Mouse (Mus musculus): Measurements from ENCODE around the gene Olfr709-ps1. TPM values are rescaled to one million over a fixed set of nuclear protein-coding genes. Genes with fewer than 3 reads are reported as not detected.

The Olfr709-ps1 gene
- not detected for polyA plus RNA-seq (2014; fragmentation: Illumina TruSeq; extraction: RNeasy Lipid Tissue Mini Kit (QIAGEN cat#74804); ENCODE audit: low read depth, low replicate concordance)

GRCm38 (mm10) chr7:106932119-106932518 is at the start of gene Olfr709-ps1:
TSS of gene Olfr709-ps1 (minus strand) at chr7:106932219.

GRCm38 (mm10) chr7:106975353-106975752 is 43.3 kb upstream of the Olfr709-ps1 start, which contains the start of gene Olfr711:
TSS of gene Olfr711 (minus strand) at chr7:106975453.

GRCm38 (mm10) chr7:106963837-106964236 is 31.8 kb upstream of the Olfr709-ps1 start, which contains the start of gene Olfr6:
TSS of gene Olfr6 (minus strand) at chr7:106963937.

GRCm38 (mm10) chr7:106948212-106948611 is 16.2 kb upstream of the Olfr709-ps1 start, which contains the start of gene Olfr710:
TSS of gene Olfr710 (minus strand) at chr7:106948312.

GRCm38 (mm10) chr7:106907676-106908075 is 24.3 kb downstream of the Olfr709-ps1 start, which contains the start of gene Olfr1532-ps1:
TSS of gene Olfr1532-ps1 (plus strand) at chr7:106908001.

GRCm38 (mm10) chr7:106901141-106901540 is 30.9 kb downstream of the Olfr709-ps1 start, which contains the start of gene Olfr707:
TSS of gene Olfr707 (minus strand) at chr7:106901241.

GRCm38 (mm10) chr7:106888062-106888461 is 44.0 kb downstream of the Olfr709-ps1 start, which contains the start of gene Olfr706:
TSS of gene Olfr706 (minus strand) at chr7:106888162.

GRCm38 (mm10) chr7:106876791-106877190 is 55.2 kb downstream of the Olfr709-ps1 start, which contains the start of gene Olfr705:
TSS of gene Olfr705 (minus strand) at chr7:106876891.

Other genes starting within 250 kb of the Olfr709-ps1 start
- not detected for gene Olfr694, start 240.4 kb downstream of the Olfr709-ps1 start, polyA plus RNA-seq (2014; fragmentation: Illumina TruSeq; extraction: RNeasy Lipid Tissue Mini Kit (QIAGEN cat#74804); ENCODE audit: low read depth, low replicate concordance)
- not detected for gene Olfr695, start 215.8 kb downstream of the Olfr709-ps1 start, polyA plus RNA-seq (2014; fragmentation: Illumina TruSeq; extraction: RNeasy Lipid Tissue Mini Kit (QIAGEN cat#74804); ENCODE audit: low read depth, low replicate concordance)
- not detected for gene Olfr697, start 189.8 kb downstream of the Olfr709-ps1 start, polyA plus RNA-seq (2014; fragmentation: Illumina TruSeq; extraction: RNeasy Lipid Tissue Mini Kit (QIAGEN cat#74804); ENCODE audit: low read depth, low replicate concordance)
- not detected for gene Olfr698, start 176.8 kb downstream of the Olfr709-ps1 start, polyA plus RNA-seq (2014; fragmentation: Illumina TruSeq; extraction: RNeasy Lipid Tissue Mini Kit (QIAGEN cat#74804); ENCODE audit: low read depth, low replicate concordance)
- not detected for gene Olfr699, start 139.0 kb downstream of the Olfr709-ps1 start, polyA plus RNA-seq (2014; fragmentation: Illumina TruSeq; extraction: RNeasy Lipid Tissue Mini Kit (QIAGEN cat#74804); ENCODE audit: low read depth, low replicate concordance)
- gene Olfr700, start 123.4 kb downstream of the Olfr709-ps1 start, polyA plus RNA-seq (2014; fragmentation: Illumina TruSeq; extraction: RNeasy Lipid Tissue Mini Kit (QIAGEN cat#74804); ENCODE audit: low read depth, low replicate concordance), result not detected
- 0.55 TPM for gene Olfr701, start 118.1 kb downstream of the Olfr709-ps1 start, polyA plus RNA-seq (2014; fragmentation: Illumina TruSeq; extraction: RNeasy Lipid Tissue Mini Kit (QIAGEN cat#74804); ENCODE audit: low read depth, low replicate concordance)
- gene Olfr702, start 98.3 kb downstream of the Olfr709-ps1 start, polyA plus RNA-seq (2014; fragmentation: Illumina TruSeq; extraction: RNeasy Lipid Tissue Mini Kit (QIAGEN cat#74804); ENCODE audit: low read depth, low replicate concordance), result not detected
- not detected for gene Olfr703, start 88.9 kb downstream of the Olfr709-ps1 start, polyA plus RNA-seq (2014; fragmentation: Illumina TruSeq; extraction: RNeasy Lipid Tissue Mini Kit (QIAGEN cat#74804); ENCODE audit: low read depth, low replicate concordance)
- gene Olfr704, start 69.0 kb downstream of the Olfr709-ps1 start, polyA plus RNA-seq (2014; fragmentation: Illumina TruSeq; extraction: RNeasy Lipid Tissue Mini Kit (QIAGEN cat#74804); ENCODE audit: low read depth, low replicate concordance), result not detected
- not detected for gene Olfr705, start 55.3 kb downstream of the Olfr709-ps1 start, polyA plus RNA-seq (2014; fragmentation: Illumina TruSeq; extraction: RNeasy Lipid Tissue Mini Kit (QIAGEN cat#74804); ENCODE audit: low read depth, low replicate concordance)
- not detected for gene Olfr706, start 44.1 kb downstream of the Olfr709-ps1 start, polyA plus RNA-seq (2014; fragmentation: Illumina TruSeq; extraction: RNeasy Lipid Tissue Mini Kit (QIAGEN cat#74804); ENCODE audit: low read depth, low replicate concordance)
- gene Olfr707, start 31.0 kb downstream of the Olfr709-ps1 start, polyA plus RNA-seq (2014; fragmentation: Illumina TruSeq; extraction: RNeasy Lipid Tissue Mini Kit (QIAGEN cat#74804); ENCODE audit: low read depth, low replicate concordance), result not detected
- not detected for gene Olfr1532-ps1, start 24.2 kb downstream of the Olfr709-ps1 start, polyA plus RNA-seq (2014; fragmentation: Illumina TruSeq; extraction: RNeasy Lipid Tissue Mini Kit (QIAGEN cat#74804); ENCODE audit: low read depth, low replicate concordance)
- not detected for gene Olfr710, start 16.1 kb upstream of the Olfr709-ps1 start, polyA plus RNA-seq (2014; fragmentation: Illumina TruSeq; extraction: RNeasy Lipid Tissue Mini Kit (QIAGEN cat#74804); ENCODE audit: low read depth, low replicate concordance)
- gene Olfr6, start 31.7 kb upstream of the Olfr709-ps1 start, polyA plus RNA-seq (2014; fragmentation: Illumina TruSeq; extraction: RNeasy Lipid Tissue Mini Kit (QIAGEN cat#74804); ENCODE audit: low read depth, low replicate concordance), result not detected
- not detected for gene Olfr711, start 43.2 kb upstream of the Olfr709-ps1 start, polyA plus RNA-seq (2014; fragmentation: Illumina TruSeq; extraction: RNeasy Lipid Tissue Mini Kit (QIAGEN cat#74804); ENCODE audit: low read depth, low replicate concordance)
- not detected for gene Olfr2, start 73.9 kb upstream of the Olfr709-ps1 start, polyA plus RNA-seq (2014; fragmentation: Illumina TruSeq; extraction: RNeasy Lipid Tissue Mini Kit (QIAGEN cat#74804); ENCODE audit: low read depth, low replicate concordance)
- not detected for gene Olfr713, start 99.0 kb upstream of the Olfr709-ps1 start, polyA plus RNA-seq (2014; fragmentation: Illumina TruSeq; extraction: RNeasy Lipid Tissue Mini Kit (QIAGEN cat#74804); ENCODE audit: low read depth, low replicate concordance)
- gene Olfr714, start 138.8 kb upstream of the Olfr709-ps1 start, polyA plus RNA-seq (2014; fragmentation: Illumina TruSeq; extraction: RNeasy Lipid Tissue Mini Kit (QIAGEN cat#74804); ENCODE audit: low read depth, low replicate concordance), result not detected
- not detected for gene Olfr17, start 161.0 kb upstream of the Olfr709-ps1 start, polyA plus RNA-seq (2014; fragmentation: Illumina TruSeq; extraction: RNeasy Lipid Tissue Mini Kit (QIAGEN cat#74804); ENCODE audit: low read depth, low replicate concordance)
- gene Olfr715b, start 178.2 kb upstream of the Olfr709-ps1 start, polyA plus RNA-seq (2014; fragmentation: Illumina TruSeq; extraction: RNeasy Lipid Tissue Mini Kit (QIAGEN cat#74804); ENCODE audit: low read depth, low replicate concordance), result not detected
- not detected for gene Olfr715, start 198.9 kb upstream of the Olfr709-ps1 start, polyA plus RNA-seq (2014; fragmentation: Illumina TruSeq; extraction: RNeasy Lipid Tissue Mini Kit (QIAGEN cat#74804); ENCODE audit: low read depth, low replicate concordance)
- gene Olfr716, start 206.1 kb upstream of the Olfr709-ps1 start, polyA plus RNA-seq (2014; fragmentation: Illumina TruSeq; extraction: RNeasy Lipid Tissue Mini Kit (QIAGEN cat#74804); ENCODE audit: low read depth, low replicate concordance), result not detected
- 5.4 TPM for gene Nlrp14, start 234.8 kb upstream of the Olfr709-ps1 start, polyA plus RNA-seq (2014; fragmentation: Illumina TruSeq; extraction: RNeasy Lipid Tissue Mini Kit (QIAGEN cat#74804); ENCODE audit: low read depth, low replicate concordance)